Mouse (Mus musculus) megakaryocyte progenitor cell, adult 5-6 weeks (primary cell): ENCODE measurements around the gene Dock1. TPM values are rescaled to one million over a fixed set of nuclear protein-coding genes. Genes with fewer than 3 reads are reported as not detected.

Source experiments
- ATAC-seq: replicated peaks from 2 replicates; pipeline ENCODE4 v1.8.0; 2016; ENCODE audit warnings: mild to moderate bottlenecking, moderate TSS enrichment, inconsistent platforms; ENCODE audit not compliant: poor library complexity
- total RNA-seq, 2 experiments: library from RNA; stranded (forward) in 1 of 2; stranded (reverse) in 1 of 2; fragments of 157-497, 149-512 nt in 1 of 2; fragments of 200-1000 nt in 1 of 2; gene quantifications; 2 replicates each; pipeline versions ENCODE4 v1.2.3 to v1.2.4; 2015 to 2017

Dock1 gene
- total RNA-seq, 2 experiments from 2014 or later: 13.5 to 16.7 TPM

- no peak for ATAC-seq
Measured at GRCm38 (mm10) chr7:134695431-134695830, 25.0 kb downstream of the Dock1 start.

- ATAC-seq: peak; percentile 55
Measured at GRCm38 (mm10) chr7:134696126-134696979, 25.9 kb downstream of the Dock1 start.

- ATAC-seq: peak; percentile 69
Measured at GRCm38 (mm10) chr7:134697479-134697878, 27.0 kb downstream of the Dock1 start.

- no peak for ATAC-seq
Measured at GRCm38 (mm10) chr7:134698246-134698645, 27.8 kb downstream of the Dock1 start.

- ATAC-seq: no peak
Measured at GRCm38 (mm10) chr7:134700001-134700400, 29.5 kb downstream of the Dock1 start.

GRCm38 (mm10) chr7:134702481-134702880, 32.0 kb downstream of the Dock1 start:
- ATAC-seq: no peak

- ATAC-seq: no peak
Measured at GRCm38 (mm10) chr7:134703704-134704103, 33.2 kb downstream of the Dock1 start.

GRCm38 (mm10) chr7:134709226-134709853, 38.9 kb downstream of the Dock1 start:
- no peak for ATAC-seq

- peak; percentile 54; the same call in 1 of the 2 replicates for ATAC-seq
Measured at GRCm38 (mm10) chr7:134711576-134711975, 41.1 kb downstream of the Dock1 start.

GRCm38 (mm10) chr7:134719406-134719805, 49.0 kb downstream of the Dock1 start:
- ATAC-seq: no peak

- ATAC-seq: no peak
Measured at GRCm38 (mm10) chr7:134722361-134722760, 51.9 kb downstream of the Dock1 start.

- no peak for ATAC-seq
Measured at GRCm38 (mm10) chr7:134722955-134723354, 52.5 kb downstream of the Dock1 start.

- ATAC-seq: peak; percentile 50; the same call in 1 of the 2 replicates
Measured at GRCm38 (mm10) chr7:134723509-134723908, 53.1 kb downstream of the Dock1 start.

GRCm38 (mm10) chr7:134724841-134725240, 54.4 kb downstream of the Dock1 start:
- ATAC-seq: no peak

GRCm38 (mm10) chr7:134725551-134726529, 55.4 kb downstream of the Dock1 start:
- ATAC-seq: no peak

GRCm38 (mm10) chr7:134726530-134727258, 56.2 kb downstream of the Dock1 start:
- no peak for ATAC-seq

GRCm38 (mm10) chr7:134729348-134729747, 58.9 kb downstream of the Dock1 start:
- no peak for ATAC-seq

- ATAC-seq: no peak
Measured at GRCm38 (mm10) chr7:134730406-134731126, 60.1 kb downstream of the Dock1 start.

- no peak for ATAC-seq
Measured at GRCm38 (mm10) chr7:134747059-134747458, 76.6 kb downstream of the Dock1 start.

- no peak for ATAC-seq
Measured at GRCm38 (mm10) chr7:134748376-134748775, 77.9 kb downstream of the Dock1 start.
